Mouse (Mus musculus): ENCODE measurements around the gene Ackr3. TPM values are rescaled to one million over a fixed set of nuclear protein-coding genes. Genes with fewer than 3 reads are reported as not detected.

Gene Ackr3
- polyA plus RNA-seq, 1 experiment = 21.7 TPM

DNA sequence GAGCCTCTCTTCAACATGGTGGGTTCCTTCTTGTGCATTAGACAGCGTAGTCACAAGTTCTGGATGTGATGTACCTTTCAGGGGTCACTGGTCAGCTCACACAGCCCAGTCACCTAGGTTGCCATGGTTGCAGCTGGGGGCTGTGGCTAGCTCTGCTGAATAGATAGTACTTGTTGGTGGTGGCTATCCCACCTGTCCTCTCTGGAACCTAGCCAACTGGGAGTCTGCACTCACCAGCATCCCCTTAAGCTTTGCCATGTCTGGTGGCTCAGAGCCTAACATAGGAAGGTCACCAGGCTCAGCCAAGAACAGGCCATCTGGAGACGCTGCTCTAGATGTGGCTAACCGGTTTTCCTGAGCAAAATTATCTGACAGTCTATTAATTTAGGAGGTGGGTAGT is 47.4 kb downstream of the Ackr3 start:
- WGBS = 77% methylated on average over 3 of the region's 3 CpGs
- Histone ChIP-seq H3K4me3 (ENCODE audit: low read depth, low read length) (no peak overlapping the region), H3K4me1 (ENCODE audit: control insufficient read depth, insufficient read depth, insufficient read length, low read length) (no peaks in the 10 kb centered on the region), H3K36me3 (ENCODE audit: control insufficient read depth, insufficient read depth, low read length) (no peaks in the 10 kb centered on the region), H3K27ac (ENCODE audit: insufficient read depth, low read depth, low read length) (no peak overlapping the region), H3K27me3 (ENCODE audit: control insufficient read depth, insufficient read depth, low read length) (no peaks in the 10 kb centered on the region)
- TF ChIP-seq POLR2A (IDR thresholded peaks at IDR 0.05; ENCODE audit: low read depth, low read length) = no peak
- TF ChIP-seq CTCF (IDR thresholded peaks at IDR 0.05; ENCODE audit: extremely low read depth, insufficient read length, insufficient replicate concordance, low read depth, low read length) = no peak

- Histone ChIP-seq H3K4me3 (ENCODE audit: low read depth, low read length) (no peak overlapping the region), H3K36me3 (ENCODE audit: control insufficient read depth, insufficient read depth, low read length) (no peaks in the 10 kb centered on the region), H3K4me1 (ENCODE audit: control insufficient read depth, insufficient read depth, insufficient read length, low read length) (no peaks in the 10 kb centered on the region), H3K27me3 (ENCODE audit: control insufficient read depth, insufficient read depth, low read length) (no peaks in the 10 kb centered on the region), H3K27ac (ENCODE audit: insufficient read depth, low read depth, low read length) (no peak overlapping the region)
- 88% methylated on average over 10 of the region's 10 CpGs for WGBS
- TF ChIP-seq POLR2A (IDR thresholded peaks at IDR 0.05; ENCODE audit: low read depth, low read length) (no peak), CTCF (IDR thresholded peaks at IDR 0.05; ENCODE audit: extremely low read depth, insufficient read length, insufficient replicate concordance, low read depth, low read length) (no peak)
Observed at GRCm38 (mm10) chr1:90253465-90253864, 49.7 kb downstream of the Ackr3 start.

DNA sequence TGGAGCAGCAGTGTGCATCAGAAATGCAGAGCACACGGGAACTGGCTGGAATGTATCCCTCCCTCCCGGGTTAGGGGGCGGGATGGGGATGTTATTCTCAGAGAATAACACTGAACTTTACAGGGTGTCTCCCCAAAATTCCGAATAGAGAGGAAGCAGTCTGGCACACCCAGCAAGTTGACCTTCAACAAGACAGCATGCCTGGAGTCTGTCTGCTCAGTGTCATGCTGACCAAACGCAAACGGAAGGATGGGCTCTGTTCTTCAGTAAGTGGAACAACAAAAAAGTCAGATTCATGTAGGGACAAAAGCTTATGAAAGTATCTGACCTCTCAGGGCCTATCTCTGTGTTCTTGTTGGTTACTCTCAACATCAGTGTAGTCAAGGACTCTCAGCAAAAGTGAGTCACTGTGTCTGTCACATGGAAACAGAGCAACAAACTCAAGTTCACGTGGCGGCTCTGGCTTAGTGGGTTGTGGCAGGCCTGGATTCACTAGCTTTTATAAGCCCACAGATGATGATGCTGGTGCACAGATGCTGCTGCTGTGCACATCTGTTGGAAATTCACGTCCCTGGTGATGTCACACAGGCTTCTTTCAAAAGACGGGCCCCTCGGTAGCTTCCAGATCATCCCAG is 54.6 kb downstream of the Ackr3 start:
- Histone ChIP-seq H3K4me1 (ENCODE audit: control insufficient read depth, insufficient read depth, insufficient read length, low read length) (no peaks in the 10 kb centered on the region), H3K27ac (ENCODE audit: insufficient read depth, low read depth, low read length) (no peak overlapping the region), H3K4me3 (ENCODE audit: low read depth, low read length) (no peak overlapping the region), H3K27me3 (ENCODE audit: control insufficient read depth, insufficient read depth, low read length) (no peaks in the 10 kb centered on the region), H3K36me3 (ENCODE audit: control insufficient read depth, insufficient read depth, low read length) (no peaks in the 10 kb centered on the region)
- 74% methylated on average over 11 of the region's 11 CpGs for WGBS
- no peak for TF ChIP-seq POLR2A (IDR thresholded peaks at IDR 0.05; ENCODE audit: low read depth, low read length)

DNA sequence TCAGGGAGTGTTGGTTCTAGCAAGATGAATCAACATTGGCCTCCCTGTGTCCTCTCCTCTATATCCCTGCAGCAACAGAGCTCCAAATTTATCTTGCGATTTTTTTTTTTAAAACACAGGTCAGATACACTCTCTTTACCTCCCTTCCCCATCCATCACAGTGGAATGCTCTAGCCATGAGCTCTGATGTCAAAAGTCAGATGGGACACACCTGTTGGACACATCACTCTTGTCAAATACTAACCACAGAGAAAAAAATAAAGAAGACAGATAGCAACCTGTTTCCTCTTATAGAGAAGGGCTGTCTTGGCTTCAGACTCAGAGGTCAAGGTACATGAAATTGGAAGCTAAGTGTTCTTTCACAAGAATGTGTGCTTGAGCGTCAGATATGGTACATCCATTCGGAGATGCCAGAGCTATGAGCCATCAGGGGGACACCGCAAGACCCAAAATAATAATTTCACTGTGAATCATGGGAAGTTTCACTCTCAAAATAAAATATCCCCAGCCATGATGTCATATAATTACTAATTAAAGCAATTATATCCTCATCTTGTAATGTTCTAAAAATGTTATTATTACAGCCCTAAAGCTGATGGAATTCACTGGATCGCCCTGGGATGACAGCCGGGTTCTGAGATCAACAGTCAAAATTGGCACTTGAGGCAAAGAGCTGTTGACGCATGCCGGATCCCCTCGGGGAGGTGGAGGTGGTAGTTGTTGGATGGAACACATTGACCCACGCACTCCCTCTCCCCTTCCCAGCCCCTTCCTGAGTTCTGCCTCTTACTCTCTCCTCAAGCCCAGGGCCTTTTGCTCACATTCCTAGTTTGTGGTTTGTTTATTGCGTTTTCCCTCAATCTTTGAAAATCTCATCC is 57.2 kb downstream of the Ackr3 start:
- WGBS = 84% methylated on average over 11 of the region's 11 CpGs

GRCm38 (mm10) chr1:90262380-90262779 is 58.6 kb downstream of the Ackr3 start:
- Histone ChIP-seq H3K27ac (ENCODE audit: insufficient read depth, low read depth, low read length) (no peak overlapping the region), H3K4me3 (ENCODE audit: low read depth, low read length) (no peak overlapping the region), H3K36me3 (ENCODE audit: control insufficient read depth, insufficient read depth, low read length) (no peaks in the 10 kb centered on the region), H3K4me1 (ENCODE audit: control insufficient read depth, insufficient read depth, insufficient read length, low read length) (no peaks in the 10 kb centered on the region), H3K27me3 (ENCODE audit: control insufficient read depth, insufficient read depth, low read length) (no peaks in the 10 kb centered on the region)
- TF ChIP-seq CTCF (IDR thresholded peaks at IDR 0.05; ENCODE audit: extremely low read depth, insufficient read length, insufficient replicate concordance, low read depth, low read length) (no peak), POLR2A (IDR thresholded peaks at IDR 0.05; ENCODE audit: low read depth, low read length) (no peak)
- WGBS = 69% methylated on average over 8 of the region's 8 CpGs

More for the DNA sequence above, 57.2 kb downstream of the Ackr3 start:
- Histone ChIP-seq H3K36me3 (ENCODE audit: control insufficient read depth, insufficient read depth, low read length) (no peaks in the 10 kb centered on the region), H3K27ac (ENCODE audit: insufficient read depth, low read depth, low read length) (no peak overlapping the region), H3K4me1 (ENCODE audit: control insufficient read depth, insufficient read depth, insufficient read length, low read length) (no peaks in the 10 kb centered on the region), H3K4me3 (ENCODE audit: low read depth, low read length) (no peak overlapping the region), H3K27me3 (ENCODE audit: control insufficient read depth, insufficient read depth, low read length) (no peaks in the 10 kb centered on the region)
- TF ChIP-seq CTCF (IDR thresholded peaks at IDR 0.05; ENCODE audit: extremely low read depth, insufficient read length, insufficient replicate concordance, low read depth, low read length) = no peak
- no peak for TF ChIP-seq POLR2A (IDR thresholded peaks at IDR 0.05; ENCODE audit: low read depth, low read length)

Other genes starting within 250 kb of the Ackr3 start
- not detected in 2 replicates for gene Asb18, start 189.3 kb upstream of the Ackr3 start, polyA plus RNA-seq (2012; rRNA removed)
- not detected in 2 replicates for gene Iqca, start 50.6 kb upstream of the Ackr3 start, polyA plus RNA-seq (2012; rRNA removed)